Mouse (Mus musculus) brain, embryonic 14.5 days (tissue): ENCODE results near the gene Znhit6.

Experiments used
- CTCF ChIP-seq: fragments of 200-500 bp; IDR thresholded peaks from 2 replicates; pipeline ENCODE4 v1.5.1; 2012; ENCODE audit warnings: inconsistent platforms, mild to moderate bottlenecking, moderate library complexity, borderline replicate concordance; ENCODE audit not compliant: insufficient read depth, insufficient read length; ENCODE audit errors: extremely low read depth
- POLR2A ChIP-seq: fragments of 200-500 bp; IDR thresholded peaks from 2 replicates; pipeline ENCODE4 v1.6.1; 2012; ENCODE audit warnings: mild to moderate bottlenecking, inconsistent platforms, borderline replicate concordance; ENCODE audit not compliant: poor library complexity, insufficient read depth, insufficient read length, severe bottlenecking; ENCODE audit errors: extremely low read depth

- no peak for TF ChIP-seq CTCF
- TF ChIP-seq POLR2A = no peak
These were observed 14.6 kb downstream of the Znhit6 start for GRCm38 (mm10) chr3:145590562-145590961.
